Mouse (Mus musculus) G1E (cell line): ENCODE data around the gene Vipr1. TPM values are rescaled to one million over a fixed set of nuclear protein-coding genes. Genes with fewer than 3 reads are reported as not detected.

ENCODE experiments used
- ATAC-seq: 2 replicates; pipeline ENCODE4 v1.8.0; 2016; ENCODE audit warnings: mild to moderate bottlenecking; ENCODE audit not compliant: insufficient number of reproducible peaks, poor library complexity, low FRiP score, severe bottlenecking; ENCODE audit errors: extremely low read depth
- DNase-seq: peaks from one replicate; pipeline ENCODE4 v3.0.0; 2012; ENCODE audit warnings: low spot score
- H3K27me3 ChIP-seq: 2 replicates; pipeline ENCODE4 v1.6.1; 2012; ENCODE audit warnings: mild to moderate bottlenecking, low read length, inconsistent platforms; ENCODE audit not compliant: insufficient read depth
- H3K36me3 ChIP-seq: replicated peaks from 2 replicates; pipeline ENCODE3; 2012; ENCODE audit warnings: mild to moderate bottlenecking, inconsistent platforms
- H3K4me1 ChIP-seq: 2 replicates; pipeline ENCODE4 v1.6.1; 2012; ENCODE audit warnings: low read depth, low read length, inconsistent platforms, mixed read lengths; ENCODE audit not compliant: insufficient read depth
- H3K4me3 ChIP-seq: 2 replicates; pipeline ENCODE4 v1.5.1; 2012; ENCODE audit warnings: low read depth, mild to moderate bottlenecking, inconsistent platforms, low read length, moderate library complexity, mixed read lengths
- H3K9me3 ChIP-seq: replicated peaks from 2 replicates; pipeline ENCODE4 v1.6.1; 2012; ENCODE audit warnings: inconsistent platforms
- CTCF ChIP-seq: IDR thresholded peaks from 2 replicates; pipeline ENCODE4 v1.5.1; 2012; ENCODE audit warnings: low read depth, low read length, inconsistent platforms, mixed read lengths
- GATA1 ChIP-seq: IDR thresholded peaks from 2 replicates; pipeline ENCODE4 v1.6.1; 2012; ENCODE audit warnings: borderline replicate concordance, low read length, inconsistent platforms, mixed read lengths
- GATA2 ChIP-seq: IDR thresholded peaks from 2 replicates; pipeline ENCODE4 v1.6.1; 2012; ENCODE audit warnings: low read depth, low read length, inconsistent platforms, borderline replicate concordance
- POLR2AphosphoS5 ChIP-seq: IDR thresholded peaks from 2 replicates; pipeline ENCODE4 v1.6.1; 2012; ENCODE audit warnings: low read depth, low read length, inconsistent platforms; ENCODE audit not compliant: insufficient replicate concordance
- TAL1 ChIP-seq: conservative IDR thresholded peaks from 2 replicates; pipeline ENCODE4 v1.6.1; 2012; ENCODE audit warnings: low read depth, low read length, inconsistent platforms, mixed read lengths
- polyA plus RNA-seq: library from polyadenylated mRNA; stranded (reverse); fragments of >175 nt; gene quantifications from 2 replicates; pipeline ENCODE4 v1.2.3, GENCODE M21; 2012
- total RNA-seq, 2 experiments: library from RNA; stranded (forward) in 1 of 2; stranded (reverse) in 1 of 2; fragments of 200-1000 nt in 1 of 2; fragments of >200 nt in 1 of 2; fragmentation: Nextera tagmentation in 1 of 2; gene quantifications; 2 replicates each; pipeline ENCODE4 v1.2.3; 2014 to 2017

Vipr1 gene
- total and polyA plus RNA-seq, 3 experiments: under 0.01 TPM; not detected in 2

DNA sequence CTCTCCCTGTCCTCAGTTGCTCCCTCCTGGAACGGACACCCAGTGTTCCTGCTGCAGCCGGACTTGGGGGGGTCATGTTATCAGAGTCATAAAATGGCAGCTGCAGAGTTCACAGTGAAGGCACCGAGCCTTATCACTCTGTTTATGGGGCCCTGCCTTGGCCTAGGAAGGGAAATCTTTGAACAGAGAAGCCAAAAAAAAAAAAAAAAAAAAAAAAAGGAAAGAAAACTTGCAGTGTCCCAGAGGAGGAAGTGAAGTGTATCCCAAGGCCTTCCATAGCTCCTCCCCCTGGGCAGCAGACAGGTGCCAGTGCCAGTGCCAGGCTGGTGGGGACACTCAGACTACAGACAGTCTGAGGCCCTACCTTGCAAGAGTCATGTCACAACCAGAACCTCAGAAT, 2.3 kb downstream of the Vipr1 start:
- no peak overlapping the region for H3K4me3 ChIP-seq
- no peak for DNase-seq
- H3K4me1 ChIP-seq: no peaks in the 10 kb centered on the region
- TF ChIP-seq CTCF (no peak), GATA2 (no peak), TAL1 (no peak), GATA1 (no peak), POLR2AphosphoS5 (no peak)
- no peak for ATAC-seq
- H3K27me3 ChIP-seq: peaks cover 2% of the 10 kb centered on the region; the same call in 1 of the 2 replicates
- H3K36me3 ChIP-seq: no peaks in the 10 kb centered on the region
- H3K9me3 ChIP-seq: peaks cover 10% of the 10 kb centered on the region

DNA sequence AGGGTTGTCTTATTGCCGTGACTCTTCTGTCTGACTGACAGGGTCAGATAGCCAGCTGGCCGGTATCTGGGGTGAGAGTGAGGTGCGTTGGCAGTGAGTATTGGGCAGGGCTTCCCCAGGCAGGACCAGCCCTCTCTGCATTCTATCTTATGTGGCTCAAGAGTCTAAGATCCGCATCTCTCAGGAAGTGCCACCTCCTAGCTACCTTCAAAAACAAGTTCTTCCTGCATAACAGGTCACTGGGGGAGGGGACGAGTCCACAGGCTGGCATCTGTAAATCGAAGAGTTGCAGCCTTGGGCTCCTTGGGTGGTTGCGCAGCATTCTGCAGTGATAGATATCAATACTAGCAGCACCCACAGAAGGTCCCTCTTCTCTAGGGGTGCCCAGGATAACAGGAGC, 4.5 kb downstream of the Vipr1 start:
- no peaks in the 10 kb centered on the region for H3K4me1 ChIP-seq
- peaks cover 9% of the 10 kb centered on the region for H3K9me3 ChIP-seq
- peaks cover 2% of the 10 kb centered on the region; the same call in 1 of the 2 replicates for H3K27me3 ChIP-seq
- no peaks in the 10 kb centered on the region for H3K36me3 ChIP-seq
- no peak for DNase-seq
- H3K4me3 ChIP-seq: no peak overlapping the region
- no peak for TF ChIP-seq GATA1
- TF ChIP-seq CTCF: no peak
- TF ChIP-seq TAL1: no peak
- ATAC-seq: no peak

- TF ChIP-seq GATA1 (no peak), TAL1 (no peak), GATA2 (no peak), POLR2AphosphoS5 (no peak), CTCF (no peak)
- no peaks in the 10 kb centered on the region for H3K4me1 ChIP-seq
- DNase-seq: no peak
- no peak for ATAC-seq
- H3K36me3 ChIP-seq: no peaks in the 10 kb centered on the region
- no peaks in the 10 kb centered on the region for H3K9me3 ChIP-seq
- no peak overlapping the region for H3K4me3 ChIP-seq
- H3K27me3 ChIP-seq: no peaks in the 10 kb centered on the region; the same call in 1 of the 2 replicates
Measured at GRCm38 (mm10) chr9:121653668-121654067, 11.2 kb downstream of the Vipr1 start.

- TF ChIP-seq GATA2: no peak
- TF ChIP-seq POLR2AphosphoS5: no peak
- no peak for TF ChIP-seq TAL1
- H3K9me3 ChIP-seq: no peaks in the 10 kb centered on the region
- DNase-seq: no peak
- H3K4me3 ChIP-seq: no peak overlapping the region
- no peaks in the 10 kb centered on the region for H3K36me3 ChIP-seq
- no peaks in the 10 kb centered on the region for H3K4me1 ChIP-seq
- no peak for ATAC-seq
- H3K27me3 ChIP-seq: peaks cover 2% of the 10 kb centered on the region; the same call in 1 of the 2 replicates
Measured at GRCm38 (mm10) chr9:121656322-121656721, 13.8 kb downstream of the Vipr1 start.

DNA sequence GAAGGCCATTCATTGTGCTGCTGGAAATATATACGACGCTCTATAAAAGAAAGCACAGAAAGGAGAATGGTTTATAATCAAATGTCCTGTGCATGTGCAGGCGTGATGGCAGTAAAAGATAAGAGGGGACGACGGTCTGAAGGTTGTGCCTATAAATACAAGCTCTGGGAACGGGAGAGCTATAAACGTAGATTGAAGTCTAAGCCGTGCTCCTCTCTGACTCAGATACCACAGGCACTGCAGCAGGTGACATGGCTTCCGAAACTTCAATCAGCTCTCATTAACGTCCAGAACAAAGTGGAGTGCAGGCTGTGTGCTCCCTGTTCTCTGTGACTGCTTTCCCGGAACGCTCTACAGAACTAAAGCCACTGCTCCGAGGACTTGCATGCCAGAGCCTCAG, 14.6 kb downstream of the Vipr1 start:
- ATAC-seq (no peak), DNase-seq (no peak)
- Histone ChIP-seq H3K27me3 (peaks cover 2% of the 10 kb centered on the region; the same call in 1 of the 2 replicates), H3K36me3 (no peaks in the 10 kb centered on the region), H3K9me3 (no peaks in the 10 kb centered on the region), H3K4me3 (no peak overlapping the region), H3K4me1 (no peaks in the 10 kb centered on the region)
- TF ChIP-seq GATA2 (no peak), POLR2AphosphoS5 (no peak), GATA1 (no peak), TAL1 (no peak), CTCF (no peak)

- DNase-seq (no peak), ATAC-seq (no peak)
- H3K9me3 ChIP-seq: no peaks in the 10 kb centered on the region
- no peaks in the 10 kb centered on the region for H3K4me1 ChIP-seq
- peaks cover 6% of the 10 kb centered on the region; the same call in 1 of the 2 replicates for H3K27me3 ChIP-seq
- H3K4me3 ChIP-seq: no peak overlapping the region
- TF ChIP-seq GATA2: no peak
- no peak for TF ChIP-seq POLR2AphosphoS5
- no peak for TF ChIP-seq TAL1
- no peak for TF ChIP-seq CTCF
- no peak for TF ChIP-seq GATA1
- H3K36me3 ChIP-seq: no peaks in the 10 kb centered on the region
Measured at GRCm38 (mm10) chr9:121658248-121658647, 15.7 kb downstream of the Vipr1 start.

DNA sequence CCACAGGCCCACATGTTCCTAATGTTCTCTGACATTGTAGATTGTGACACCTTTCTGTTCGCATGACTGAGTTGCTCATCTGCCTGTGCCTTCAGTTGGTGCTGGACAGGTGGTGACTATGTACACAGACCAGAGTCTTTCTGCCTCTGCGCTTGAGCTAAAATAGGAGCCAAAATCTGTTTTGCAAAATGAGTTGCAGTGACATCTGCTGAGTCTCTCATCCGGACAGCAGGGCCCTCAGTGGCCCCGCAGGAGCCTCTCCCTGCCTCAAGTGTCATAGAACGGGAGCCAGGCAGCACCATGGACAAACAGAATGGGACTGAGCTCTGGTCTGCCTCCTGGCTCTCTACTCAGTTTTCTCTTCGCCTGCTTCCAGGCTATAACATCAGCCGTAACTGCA, 17.3 kb downstream of the Vipr1 start:
- H3K27me3 ChIP-seq: peaks cover 10% of the 10 kb centered on the region; the same call in 1 of the 2 replicates
- ATAC-seq: no peak
- no peaks in the 10 kb centered on the region for H3K36me3 ChIP-seq
- H3K4me1 ChIP-seq: no peaks in the 10 kb centered on the region
- DNase-seq: no peak
- H3K4me3 ChIP-seq: no peak overlapping the region
- no peak for TF ChIP-seq CTCF
- TF ChIP-seq POLR2AphosphoS5: no peak
- TF ChIP-seq TAL1: no peak
- no peaks in the 10 kb centered on the region for H3K9me3 ChIP-seq
